Mouse (Mus musculus): ENCODE results near the gene Fmnl2.

GRCm38 (mm10) chr2:53028868-53029267, 171.2 kb downstream of the Fmnl2 start:
- TF ChIP-seq POLR2A (IDR thresholded peaks at IDR 0.05; ENCODE audit: insufficient read depth, low read depth, low read length) (no peak), CTCF (IDR thresholded peaks at IDR 0.05; ENCODE audit: insufficient read depth, low read depth, low read length) (no peak)
